Mouse (Mus musculus): ENCODE measurements at regions not wholly inside any gene's neighbourhood (a gene's known extent, or its start where the extent isn't known, plus 50 kb on each side); places are given as distances from the start of the nearest gene placed in this dataset.

- H3K27ac ChIP-seq (replicated peaks; ENCODE audit: insufficient read depth, low read depth, low read length), result no peak overlapping the region
- no peak for TF ChIP-seq POLR2A (IDR thresholded peaks at IDR 0.05; ENCODE audit: extremely low read depth, insufficient read depth, low read length)
- no peak for TF ChIP-seq CTCF (IDR thresholded peaks at IDR 0.05; ENCODE audit: low read depth, low read length)
- no peaks in the 10 kb centered on the region for H3K4me1 ChIP-seq (ENCODE audit: control insufficient read depth, insufficient read depth, low read length)
- H3K79me2 ChIP-seq (ENCODE audit: control insufficient read depth, insufficient read depth, low read length), result no peaks in the 10 kb centered on the region
- no peaks in the 10 kb centered on the region for H3K27me3 ChIP-seq (ENCODE audit: control insufficient read depth, insufficient read depth, low read length)
- H3K4me3 ChIP-seq (ENCODE audit: insufficient read depth, low read depth, low read length), result no peak overlapping the region
- no peak overlapping the region for H3K9ac ChIP-seq (ENCODE audit: low read depth, low read length)
- peak; percentile 4 for DNase-seq (ENCODE audit: extremely low read depth, low read depth, low spot score)
- H3K36me3 ChIP-seq (ENCODE audit: control insufficient read depth, insufficient read depth, low read length), result no peaks in the 10 kb centered on the region
- 30% methylated on average over 3 of the region's 3 CpGs for WGBS
These were observed 452.8 kb upstream of the Flrt2 start for GRCm38 (mm10) chr12:95239158-95239779.

GRCm38 (mm10) chr12:95267187-95267586, 424.8 kb upstream of the Flrt2 start:
- no peak for DNase-seq (ENCODE audit: extremely low read depth, low read depth, low spot score)
- Histone ChIP-seq H3K27ac (replicated peaks; ENCODE audit: insufficient read depth, low read depth, low read length) (no peak overlapping the region), H3K9ac (ENCODE audit: low read depth, low read length) (no peak overlapping the region), H3K79me2 (ENCODE audit: control insufficient read depth, insufficient read depth, low read length) (no peaks in the 10 kb centered on the region), H3K36me3 (ENCODE audit: control insufficient read depth, insufficient read depth, low read length) (no peaks in the 10 kb centered on the region), H3K4me1 (ENCODE audit: control insufficient read depth, insufficient read depth, low read length) (no peaks in the 10 kb centered on the region), H3K27me3 (ENCODE audit: control insufficient read depth, insufficient read depth, low read length) (no peaks in the 10 kb centered on the region), H3K4me3 (ENCODE audit: insufficient read depth, low read depth, low read length) (no peak overlapping the region)
- 49% methylated on average over 3 of the region's 3 CpGs for WGBS
- no peak for TF ChIP-seq CTCF (IDR thresholded peaks at IDR 0.05; ENCODE audit: low read depth, low read length)

GRCm38 (mm10) chr12:95305386-95305785, 386.6 kb upstream of the Flrt2 start:
- no peaks in the 10 kb centered on the region for H3K27me3 ChIP-seq (ENCODE audit: control insufficient read depth, insufficient read depth, low read length)
- no peaks in the 10 kb centered on the region for H3K4me1 ChIP-seq (ENCODE audit: control insufficient read depth, insufficient read depth, low read length)
- no peaks in the 10 kb centered on the region for H3K79me2 ChIP-seq (ENCODE audit: control insufficient read depth, insufficient read depth, low read length)
- no peaks in the 10 kb centered on the region for H3K36me3 ChIP-seq (ENCODE audit: control insufficient read depth, insufficient read depth, low read length)
- DNase-seq (ENCODE audit: extremely low read depth, low read depth, low spot score), result no peak
- TF ChIP-seq POLR2A (IDR thresholded peaks at IDR 0.05; ENCODE audit: extremely low read depth, insufficient read depth, low read length) (no peak), CTCF (IDR thresholded peaks at IDR 0.05; ENCODE audit: low read depth, low read length) (no peak)
- no peak overlapping the region for H3K4me3 ChIP-seq (ENCODE audit: insufficient read depth, low read depth, low read length)
- no peak overlapping the region for H3K9ac ChIP-seq (ENCODE audit: low read depth, low read length)
- H3K27ac ChIP-seq (replicated peaks; ENCODE audit: insufficient read depth, low read depth, low read length), result no peak overlapping the region
- 76% methylated on average over 2 of the region's 2 CpGs for WGBS

- Histone ChIP-seq H3K4me1 (ENCODE audit: control insufficient read depth, insufficient read depth, low read length) (no peaks in the 10 kb centered on the region), H3K79me2 (ENCODE audit: control insufficient read depth, insufficient read depth, low read length) (no peaks in the 10 kb centered on the region), H3K27me3 (ENCODE audit: control insufficient read depth, insufficient read depth, low read length) (no peaks in the 10 kb centered on the region), H3K4me3 (ENCODE audit: insufficient read depth, low read depth, low read length) (no peak overlapping the region), H3K36me3 (ENCODE audit: control insufficient read depth, insufficient read depth, low read length) (no peaks in the 10 kb centered on the region), H3K27ac (replicated peaks; ENCODE audit: insufficient read depth, low read depth, low read length) (no peak overlapping the region), H3K9ac (ENCODE audit: low read depth, low read length) (no peak overlapping the region)
- WGBS, result 85% methylated on average over 2 of the region's 2 CpGs
- DNase-seq (ENCODE audit: extremely low read depth, low read depth, low spot score), result no peak
- no peak for TF ChIP-seq CTCF (IDR thresholded peaks at IDR 0.05; ENCODE audit: low read depth, low read length)
- no peak for TF ChIP-seq POLR2A (IDR thresholded peaks at IDR 0.05; ENCODE audit: extremely low read depth, insufficient read depth, low read length)
These were observed 376.8 kb upstream of the Flrt2 start for GRCm38 (mm10) chr12:95315151-95315750.

DNA sequence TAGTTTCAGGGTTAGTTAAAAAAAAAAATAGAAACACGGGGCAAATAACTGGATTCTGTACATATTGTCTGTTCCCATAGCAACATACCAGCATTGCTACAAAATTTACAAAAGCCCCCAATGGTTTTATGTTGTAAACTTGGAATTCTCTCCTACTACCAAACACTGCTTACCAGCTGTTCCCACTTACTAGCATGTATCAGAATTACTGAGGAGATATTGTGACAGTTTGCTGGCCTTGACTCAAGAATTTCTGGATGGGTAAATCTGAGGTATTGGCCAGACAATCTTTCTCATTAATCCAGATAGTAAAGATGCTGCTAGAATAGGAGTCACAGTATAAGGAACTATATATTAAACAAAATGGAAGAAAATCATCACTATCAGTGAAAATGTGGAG, 375.2 kb upstream of the Flrt2 start:
- DNase-seq (ENCODE audit: extremely low read depth, low read depth, low spot score), result no peak
- H3K27me3 ChIP-seq (ENCODE audit: control insufficient read depth, insufficient read depth, low read length), result no peaks in the 10 kb centered on the region
- no peak overlapping the region for H3K27ac ChIP-seq (replicated peaks; ENCODE audit: insufficient read depth, low read depth, low read length)
- no peak overlapping the region for H3K9ac ChIP-seq (ENCODE audit: low read depth, low read length)
- no peaks in the 10 kb centered on the region for H3K79me2 ChIP-seq (ENCODE audit: control insufficient read depth, insufficient read depth, low read length)
- TF ChIP-seq CTCF (IDR thresholded peaks at IDR 0.05; ENCODE audit: low read depth, low read length) (no peak), POLR2A (IDR thresholded peaks at IDR 0.05; ENCODE audit: extremely low read depth, insufficient read depth, low read length) (no peak)
- no peaks in the 10 kb centered on the region for H3K4me1 ChIP-seq (ENCODE audit: control insufficient read depth, insufficient read depth, low read length)
- H3K36me3 ChIP-seq (ENCODE audit: control insufficient read depth, insufficient read depth, low read length), result no peaks in the 10 kb centered on the region
- WGBS, result 61% methylated on average over 1 of the region's 1 CpGs
- no peak overlapping the region for H3K4me3 ChIP-seq (ENCODE audit: insufficient read depth, low read depth, low read length)

DNA sequence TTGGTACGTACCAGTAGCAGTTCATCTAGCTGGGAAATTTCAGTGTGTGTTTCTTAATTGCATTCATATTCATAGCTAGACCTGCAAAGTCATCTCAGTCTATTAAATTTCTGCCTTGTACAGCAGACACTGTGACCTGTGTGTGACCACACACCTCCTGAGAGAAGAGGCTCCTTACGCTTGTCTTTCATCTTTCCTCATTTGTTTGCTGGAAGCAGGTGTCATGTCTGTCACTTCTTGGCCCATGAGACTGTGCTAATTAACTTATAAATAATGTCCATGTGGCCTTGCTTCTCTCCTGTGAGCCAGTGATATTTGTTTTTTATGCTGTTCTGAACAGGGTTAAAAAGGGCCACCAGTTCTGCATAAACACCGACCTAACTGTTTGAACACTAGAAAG, 370.3 kb upstream of the Flrt2 start:
- TF ChIP-seq CTCF (IDR thresholded peaks at IDR 0.05; ENCODE audit: low read depth, low read length) (no peak), POLR2A (IDR thresholded peaks at IDR 0.05; ENCODE audit: extremely low read depth, insufficient read depth, low read length) (no peak)

More for the DNA sequence above, 370.3 kb upstream of the Flrt2 start:
- Histone ChIP-seq H3K27me3 (ENCODE audit: control insufficient read depth, insufficient read depth, low read length) (no peaks in the 10 kb centered on the region), H3K79me2 (ENCODE audit: control insufficient read depth, insufficient read depth, low read length) (no peaks in the 10 kb centered on the region), H3K4me3 (ENCODE audit: insufficient read depth, low read depth, low read length) (no peak overlapping the region), H3K9ac (ENCODE audit: low read depth, low read length) (no peak overlapping the region), H3K4me1 (ENCODE audit: control insufficient read depth, insufficient read depth, low read length) (no peaks in the 10 kb centered on the region), H3K27ac (replicated peaks; ENCODE audit: insufficient read depth, low read depth, low read length) (no peak overlapping the region), H3K36me3 (ENCODE audit: control insufficient read depth, insufficient read depth, low read length) (no peaks in the 10 kb centered on the region)
- WGBS, result 88% methylated on average over 3 of the region's 3 CpGs
- DNase-seq (ENCODE audit: extremely low read depth, low read depth, low spot score), result no peak

All from liver, adult 2 months (tissue).